Mouse (Mus musculus): ENCODE measurements around the gene Asic4. TPM values are rescaled to one million over a fixed set of nuclear protein-coding genes. Genes with fewer than 3 reads are reported as not detected.

The Asic4 gene
- polyA plus RNA-seq, 1 experiment from 2014 or later, result 21.6 TPM

DNA sequence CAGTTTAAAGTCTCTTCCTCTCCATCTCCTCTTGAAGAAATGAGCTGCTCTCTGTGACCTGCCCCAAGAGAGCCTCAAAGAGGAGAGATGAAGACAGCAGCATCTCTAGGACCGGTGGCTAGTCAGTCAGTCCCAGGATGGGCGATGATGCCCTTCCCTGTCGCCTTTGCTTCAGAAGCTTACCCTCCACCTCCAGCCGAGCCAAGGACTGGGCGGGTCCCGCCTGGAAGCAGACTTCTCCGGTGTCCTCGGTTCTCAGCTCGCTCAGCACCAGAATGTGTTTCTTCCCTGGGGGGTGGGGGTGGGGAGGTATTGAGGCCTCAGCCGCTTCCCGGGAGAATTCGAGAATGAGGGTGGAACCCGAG is 36.8 kb downstream of the Asic4 start:
- Histone ChIP-seq H3K4me1 (ENCODE audit: control insufficient read depth, insufficient read depth, low read depth, low read length) (peaks cover 12% of the 10 kb centered on the region), H3K9ac (ENCODE audit: low read depth, low read length) (peak overlapping the region; percentile 58), H3K4me2 (ENCODE audit: low read length) (peak overlapping the region; percentile 91), H3K36me3 (ENCODE audit: control insufficient read depth, insufficient read depth, low read length) (peaks cover 18% of the 10 kb centered on the region), H3K4me3 (ENCODE audit: low read length) (peak overlapping the region; percentile 55), H3K27ac (ENCODE audit: low read depth, low read length) (no peak overlapping the region), H3K9me3 (ENCODE audit: control insufficient read depth, low read length) (no peaks in the 10 kb centered on the region), H3K27me3 (replicated peaks; ENCODE audit: control insufficient read depth, insufficient read depth, low read length) (peaks cover 24% of the 10 kb centered on the region)
- peak; percentile 7; the same call in 1 of the 2 replicates for ATAC-seq
- 4% methylated on average over 13 of the region's 13 CpGs for WGBS

DNA sequence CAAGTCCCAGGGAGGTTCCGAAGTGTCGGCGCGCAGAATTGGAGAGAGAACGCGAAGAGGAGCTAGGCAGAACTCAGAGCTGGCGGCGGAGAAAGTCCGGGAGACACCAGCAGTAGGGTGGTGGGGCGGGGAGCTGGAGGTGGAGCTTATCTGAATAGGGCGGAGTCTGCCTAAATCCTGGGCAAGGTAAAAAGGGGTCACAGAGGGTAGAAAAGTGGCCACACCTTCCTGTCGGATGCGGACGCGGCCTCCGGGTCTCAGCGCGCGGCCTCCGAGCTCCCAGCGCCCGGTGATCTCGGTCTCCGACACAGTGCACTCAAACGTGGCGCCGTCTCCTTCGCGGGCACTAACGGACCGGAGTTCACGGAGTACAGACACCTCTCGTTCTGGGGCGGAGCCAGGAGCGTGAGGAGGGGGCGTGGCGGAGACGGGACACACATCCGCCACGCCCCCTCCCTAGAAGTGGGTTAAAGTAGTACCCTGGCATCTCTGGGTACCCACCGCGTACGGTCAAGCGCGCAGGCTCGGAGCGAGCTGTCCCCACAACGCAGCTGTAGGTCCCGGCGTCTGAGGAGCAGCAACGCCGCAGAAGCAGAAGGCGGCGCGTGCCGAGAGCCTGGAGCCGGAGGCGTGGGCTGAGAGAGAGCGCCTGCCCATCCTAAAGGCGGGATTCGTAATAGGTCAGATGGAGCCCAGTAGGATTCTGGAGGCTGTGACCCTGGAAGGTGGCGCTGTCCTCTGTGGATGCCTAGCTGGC is 37.3 kb downstream of the Asic4 start:
- no peak overlapping the region for H3K27ac ChIP-seq (ENCODE audit: low read depth, low read length)

DNA sequence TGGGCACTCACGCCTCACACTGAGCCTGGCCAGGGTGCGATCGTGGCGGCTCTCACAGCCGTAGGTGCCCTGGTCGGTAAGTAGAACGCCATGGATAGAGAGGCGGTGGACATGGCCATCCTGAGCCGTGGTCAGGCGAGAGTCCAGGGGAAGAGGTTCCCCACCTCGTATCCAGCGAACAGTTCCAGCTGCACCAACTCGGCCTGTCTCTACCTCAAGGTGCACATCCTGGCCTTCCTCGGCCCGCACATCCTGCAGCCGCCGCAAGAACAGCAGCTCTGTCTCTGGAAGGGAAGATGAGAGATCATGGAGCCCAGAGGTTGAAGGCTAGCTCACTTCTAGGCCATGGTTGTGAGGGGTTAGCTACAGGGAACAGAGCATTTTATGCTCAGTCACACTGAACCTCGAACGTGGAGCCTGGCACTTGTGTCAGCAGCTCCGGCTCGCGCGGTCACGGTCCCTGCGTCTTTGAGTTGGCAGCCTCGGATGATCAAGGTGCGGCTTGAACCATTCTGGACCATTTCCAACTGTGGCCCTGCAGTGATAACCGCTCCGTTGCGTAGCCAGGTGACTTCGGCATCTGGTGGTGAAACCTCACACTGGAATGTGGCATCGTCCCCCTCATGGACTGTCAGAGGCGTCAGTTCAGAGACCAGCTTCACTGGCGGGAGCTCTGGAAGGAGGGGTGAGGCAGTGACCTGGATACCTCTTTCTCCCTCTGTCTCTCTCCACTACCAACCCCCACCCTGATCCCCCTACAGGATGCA is 40.7 kb downstream of the Asic4 start:
- Histone ChIP-seq H3K9me3 (ENCODE audit: control insufficient read depth, low read length) (no peaks in the 10 kb centered on the region), H3K27ac (ENCODE audit: low read depth, low read length) (no peak overlapping the region), H3K4me3 (ENCODE audit: low read length) (no peak overlapping the region), H3K9ac (ENCODE audit: low read depth, low read length) (no peak overlapping the region), H3K4me1 (ENCODE audit: control insufficient read depth, insufficient read depth, low read depth, low read length) (peaks cover 12% of the 10 kb centered on the region), H3K4me2 (ENCODE audit: low read length) (no peak overlapping the region), H3K36me3 (ENCODE audit: control insufficient read depth, insufficient read depth, low read length) (no peaks in the 10 kb centered on the region; the same call in 1 of the 2 replicates), H3K27me3 (replicated peaks; ENCODE audit: control insufficient read depth, insufficient read depth, low read length) (peaks cover 13% of the 10 kb centered on the region)
- WGBS, result 84% methylated on average over 34 of the region's 34 CpGs
- ATAC-seq, result no peak

More for the DNA sequence above, 37.3 kb downstream of the Asic4 start:
- ATAC-seq, result peak; percentile 82
- H3K9ac ChIP-seq (ENCODE audit: low read depth, low read length), result peak overlapping the region; percentile 58
- H3K36me3 ChIP-seq (ENCODE audit: control insufficient read depth, insufficient read depth, low read length), result peaks cover 17% of the 10 kb centered on the region
- peaks cover 24% of the 10 kb centered on the region for H3K27me3 ChIP-seq (replicated peaks; ENCODE audit: control insufficient read depth, insufficient read depth, low read length)
- under 1% methylated on average over 58 of the region's 62 CpGs for WGBS
- peak overlapping the region; percentile 55 for H3K4me3 ChIP-seq (ENCODE audit: low read length)
- peaks cover 12% of the 10 kb centered on the region for H3K4me1 ChIP-seq (ENCODE audit: control insufficient read depth, insufficient read depth, low read depth, low read length)
- peak overlapping the region; percentile 91 for H3K4me2 ChIP-seq (ENCODE audit: low read length)
- no peaks in the 10 kb centered on the region for H3K9me3 ChIP-seq (ENCODE audit: control insufficient read depth, low read length)

DNA sequence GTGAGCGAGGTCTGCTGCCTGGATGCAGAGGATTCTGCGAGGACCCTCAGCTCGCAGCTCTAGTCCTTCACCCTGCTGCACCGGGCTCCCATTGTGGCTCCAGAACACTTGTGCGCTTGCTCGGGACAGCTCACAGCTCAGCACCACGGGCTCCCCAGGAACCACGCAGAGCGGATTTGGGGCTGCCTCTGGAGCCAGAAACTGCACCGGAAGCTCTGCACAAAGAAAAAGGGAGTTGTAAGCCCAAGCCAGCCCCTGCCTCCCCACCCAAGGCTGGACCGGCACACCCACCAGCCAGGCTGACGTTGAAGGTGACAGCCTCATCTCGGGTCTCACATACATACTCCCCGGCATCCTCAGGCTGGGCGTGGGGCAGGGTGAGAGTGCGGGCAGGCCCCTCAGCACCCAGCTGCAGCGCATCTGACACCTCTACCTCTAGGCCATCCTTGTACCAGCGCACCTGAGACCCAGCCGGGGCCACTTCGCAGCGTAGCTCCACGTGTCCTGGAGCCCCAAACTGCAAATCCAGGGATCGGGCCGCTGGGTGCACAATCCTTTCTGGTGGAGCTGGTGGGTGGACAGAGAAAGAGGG is 42.4 kb downstream of the Asic4 start:
- H3K27me3 ChIP-seq (replicated peaks; ENCODE audit: control insufficient read depth, insufficient read depth, low read length), result peaks cover 13% of the 10 kb centered on the region
- H3K9me3 ChIP-seq (ENCODE audit: control insufficient read depth, low read length), result no peaks in the 10 kb centered on the region
- H3K4me2 ChIP-seq (ENCODE audit: low read length), result no peak overlapping the region
- ATAC-seq, result no peak
- H3K9ac ChIP-seq (ENCODE audit: low read depth, low read length), result no peak overlapping the region
- WGBS, result 35% methylated on average over 24 of the region's 24 CpGs
- peaks cover 5% of the 10 kb centered on the region; the same call in 1 of the 2 replicates for H3K4me1 ChIP-seq (ENCODE audit: control insufficient read depth, insufficient read depth, low read depth, low read length)
- no peaks in the 10 kb centered on the region; the same call in 1 of the 2 replicates for H3K36me3 ChIP-seq (ENCODE audit: control insufficient read depth, insufficient read depth, low read length)
- no peak overlapping the region for H3K4me3 ChIP-seq (ENCODE audit: low read length)
- H3K27ac ChIP-seq (ENCODE audit: low read depth, low read length), result no peak overlapping the region

DNA sequence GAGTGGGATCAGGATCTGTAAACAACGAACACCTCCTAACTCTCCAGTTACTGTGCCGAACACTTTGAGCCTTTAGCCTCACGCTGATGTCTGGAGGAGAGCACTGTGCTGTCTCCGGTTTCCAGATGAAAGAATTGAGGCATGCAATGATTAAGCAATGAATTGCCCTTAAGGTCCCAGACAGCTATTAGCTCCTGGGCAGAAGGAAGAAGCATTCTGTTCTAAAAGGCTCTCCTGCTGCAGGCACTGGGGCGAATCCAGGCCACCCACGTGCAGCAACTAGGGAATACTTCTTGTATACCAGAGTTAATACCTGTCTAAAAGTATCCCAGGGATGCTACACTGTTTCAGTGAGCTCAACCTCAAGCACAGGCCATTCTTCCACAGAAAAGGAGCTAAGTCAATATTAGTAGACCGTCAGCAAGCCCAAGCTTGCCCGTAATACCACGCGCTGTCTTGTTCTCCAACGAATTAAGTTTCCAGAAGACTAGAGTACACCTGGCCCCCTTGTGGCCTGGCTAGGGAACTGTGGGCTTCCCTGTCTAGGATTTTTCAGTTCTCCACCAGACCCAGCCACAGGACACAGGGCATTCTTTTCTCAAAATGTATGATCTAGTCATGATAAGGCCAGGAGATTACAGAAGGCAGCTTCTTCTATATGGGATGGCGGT is 44.8 kb downstream of the Asic4 start:
- Histone ChIP-seq H3K36me3 (ENCODE audit: control insufficient read depth, insufficient read depth, low read length) (no peaks in the 10 kb centered on the region; the same call in none of the 2 replicates), H3K4me3 (ENCODE audit: low read length) (no peak overlapping the region), H3K9me3 (ENCODE audit: control insufficient read depth, low read length) (no peaks in the 10 kb centered on the region), H3K4me1 (ENCODE audit: control insufficient read depth, insufficient read depth, low read depth, low read length) (no peaks in the 10 kb centered on the region), H3K4me2 (ENCODE audit: low read length) (no peak overlapping the region), H3K27ac (ENCODE audit: low read depth, low read length) (no peak overlapping the region), H3K27me3 (replicated peaks; ENCODE audit: control insufficient read depth, insufficient read depth, low read length) (no peaks in the 10 kb centered on the region), H3K9ac (ENCODE audit: low read depth, low read length) (no peak overlapping the region)
- 0 out of 2 replicates have a peak, but pooled peaks have one; percentile 28 for ATAC-seq
- WGBS, result 45% methylated on average over 12 of the region's 12 CpGs

DNA sequence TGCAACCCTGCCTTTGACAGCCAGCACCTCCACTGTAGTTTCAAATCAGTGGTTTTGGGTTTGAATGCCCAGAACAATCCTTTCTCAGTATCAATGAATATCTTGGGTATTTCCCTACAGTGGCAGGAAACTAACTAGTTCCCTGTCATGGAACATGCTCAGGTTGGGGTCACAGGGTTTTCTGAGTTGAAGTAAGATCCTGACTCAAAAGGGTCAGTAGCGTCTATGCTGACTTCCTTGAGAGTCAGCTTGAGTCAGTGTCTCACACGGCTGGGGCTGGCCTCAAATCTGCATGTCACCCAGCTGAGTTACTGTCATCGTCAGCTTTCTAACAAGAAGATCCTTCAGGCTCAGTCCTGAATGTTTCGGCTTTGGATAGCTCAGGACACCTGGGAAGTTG is 48.7 kb downstream of the Asic4 start:
- Histone ChIP-seq H3K4me1 (ENCODE audit: control insufficient read depth, insufficient read depth, low read depth, low read length) (no peaks in the 10 kb centered on the region), H3K27me3 (replicated peaks; ENCODE audit: control insufficient read depth, insufficient read depth, low read length) (no peaks in the 10 kb centered on the region), H3K4me3 (ENCODE audit: low read length) (no peak overlapping the region), H3K9ac (ENCODE audit: low read depth, low read length) (no peak overlapping the region), H3K36me3 (ENCODE audit: control insufficient read depth, insufficient read depth, low read length) (peaks cover 6% of the 10 kb centered on the region), H3K4me2 (ENCODE audit: low read length) (no peak overlapping the region), H3K27ac (ENCODE audit: low read depth, low read length) (no peak overlapping the region), H3K9me3 (ENCODE audit: control insufficient read depth, low read length) (no peaks in the 10 kb centered on the region)
- WGBS, result 93% methylated on average over 4 of the region's 4 CpGs
- ATAC-seq, result no peak

DNA sequence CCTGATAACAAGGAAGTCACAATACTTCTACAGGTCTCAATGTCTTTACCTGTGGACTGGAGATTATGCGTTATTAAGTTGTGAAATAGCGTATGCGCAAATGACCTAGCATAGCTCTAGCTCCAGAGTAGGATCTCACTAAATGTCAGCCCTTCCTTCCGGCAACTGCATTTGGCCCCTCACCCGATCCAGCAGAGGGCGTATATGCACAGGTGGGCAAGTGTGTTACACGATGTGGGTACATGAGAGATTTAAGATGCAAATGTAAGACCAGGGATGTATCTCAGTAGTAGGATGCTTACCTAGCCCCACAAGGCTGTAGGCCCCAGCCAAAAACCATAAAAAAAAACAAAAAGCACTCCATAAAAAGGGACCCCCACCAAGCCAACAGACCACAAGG is 49.2 kb downstream of the Asic4 start:
- no peak for ATAC-seq
- peaks cover 6% of the 10 kb centered on the region for H3K36me3 ChIP-seq (ENCODE audit: control insufficient read depth, insufficient read depth, low read length)
- H3K27me3 ChIP-seq (replicated peaks; ENCODE audit: control insufficient read depth, insufficient read depth, low read length), result no peaks in the 10 kb centered on the region
- H3K27ac ChIP-seq (ENCODE audit: low read depth, low read length), result no peak overlapping the region
- no peak overlapping the region for H3K9ac ChIP-seq (ENCODE audit: low read depth, low read length)
- H3K4me2 ChIP-seq (ENCODE audit: low read length), result no peak overlapping the region
- no peaks in the 10 kb centered on the region for H3K9me3 ChIP-seq (ENCODE audit: control insufficient read depth, low read length)
- H3K4me1 ChIP-seq (ENCODE audit: control insufficient read depth, insufficient read depth, low read depth, low read length), result peaks cover 2% of the 10 kb centered on the region
- H3K4me3 ChIP-seq (ENCODE audit: low read length), result no peak overlapping the region
- WGBS, result 87% methylated on average over 7 of the region's 7 CpGs

DNA sequence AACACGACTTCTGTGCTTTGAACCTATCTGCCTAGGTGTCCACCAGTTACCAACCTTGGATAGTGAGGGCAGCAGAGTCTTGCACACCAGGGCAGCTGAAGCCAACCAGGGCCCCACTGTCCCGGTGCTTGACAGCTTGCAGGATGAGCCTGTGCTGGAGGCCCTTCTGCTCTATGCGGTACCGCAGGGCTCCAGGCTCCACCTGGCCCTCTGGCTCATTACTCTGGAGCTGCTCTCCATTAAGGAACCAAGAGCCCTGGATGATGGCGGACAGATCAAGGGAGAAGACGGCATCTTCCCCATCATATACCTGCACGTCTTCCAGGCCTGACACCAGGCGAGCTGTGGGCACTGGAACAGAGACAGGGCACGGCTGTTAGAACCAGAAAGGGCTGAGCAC is 51.7 kb downstream of the Asic4 start:
- Histone ChIP-seq H3K9me3 (ENCODE audit: control insufficient read depth, low read length) (no peaks in the 10 kb centered on the region), H3K36me3 (ENCODE audit: control insufficient read depth, insufficient read depth, low read length) (peaks cover 6% of the 10 kb centered on the region), H3K9ac (ENCODE audit: low read depth, low read length) (no peak overlapping the region), H3K27me3 (replicated peaks; ENCODE audit: control insufficient read depth, insufficient read depth, low read length) (no peaks in the 10 kb centered on the region), H3K27ac (ENCODE audit: low read depth, low read length) (no peak overlapping the region), H3K4me1 (ENCODE audit: control insufficient read depth, insufficient read depth, low read depth, low read length) (peaks cover 11% of the 10 kb centered on the region), H3K4me3 (ENCODE audit: low read length) (no peak overlapping the region), H3K4me2 (ENCODE audit: low read length) (no peak overlapping the region)
- WGBS, result 93% methylated on average over 9 of the region's 9 CpGs
- ATAC-seq, result no peak

All from hindbrain, embryonic 16.5 days (tissue).